Mouse (Mus musculus) gastrocnemius, postnatal 4 days (tissue): Measurements from ENCODE around the gene Polh. TPM values are rescaled to one million over a fixed set of nuclear protein-coding genes. Genes with fewer than 3 reads are reported as not detected.

Experiments used
- DNase-seq, 2 experiments: peaks; one replicate each; pipeline ENCODE4 v3.0.0; 2021 to 2022; ENCODE audit warnings: low spot score in 2 of 2, mixed read lengths in 2 of 2
- microRNA-seq: library from miRNA; unstranded; fragments of <30 nt; microRNA quantifications from one replicate; pipeline ENCODE4 v1.2.0, GENCODE M21; 2021
- total RNA-seq, 2 experiments: library from RNA; stranded (reverse); gene quantifications; 2 replicates each; pipeline ENCODE4 v1.2.3; 2021

Polh gene
- total RNA-seq, 2 experiments from 2014 or later, result 19.6 to 20.2 TPM

GRCm38 (mm10) chr17:46138563-46139236, 63.7 kb downstream of the Polh start:
- no peak for DNase-seq

- no peak for DNase-seq
Observed at GRCm38 (mm10) chr17:46132862-46133261, 69.6 kb downstream of the Polh start.

GRCm38 (mm10) chr17:46132058-46132718, 70.3 kb downstream of the Polh start:
- peak; percentile 67 to 77 for DNase-seq

DNA sequence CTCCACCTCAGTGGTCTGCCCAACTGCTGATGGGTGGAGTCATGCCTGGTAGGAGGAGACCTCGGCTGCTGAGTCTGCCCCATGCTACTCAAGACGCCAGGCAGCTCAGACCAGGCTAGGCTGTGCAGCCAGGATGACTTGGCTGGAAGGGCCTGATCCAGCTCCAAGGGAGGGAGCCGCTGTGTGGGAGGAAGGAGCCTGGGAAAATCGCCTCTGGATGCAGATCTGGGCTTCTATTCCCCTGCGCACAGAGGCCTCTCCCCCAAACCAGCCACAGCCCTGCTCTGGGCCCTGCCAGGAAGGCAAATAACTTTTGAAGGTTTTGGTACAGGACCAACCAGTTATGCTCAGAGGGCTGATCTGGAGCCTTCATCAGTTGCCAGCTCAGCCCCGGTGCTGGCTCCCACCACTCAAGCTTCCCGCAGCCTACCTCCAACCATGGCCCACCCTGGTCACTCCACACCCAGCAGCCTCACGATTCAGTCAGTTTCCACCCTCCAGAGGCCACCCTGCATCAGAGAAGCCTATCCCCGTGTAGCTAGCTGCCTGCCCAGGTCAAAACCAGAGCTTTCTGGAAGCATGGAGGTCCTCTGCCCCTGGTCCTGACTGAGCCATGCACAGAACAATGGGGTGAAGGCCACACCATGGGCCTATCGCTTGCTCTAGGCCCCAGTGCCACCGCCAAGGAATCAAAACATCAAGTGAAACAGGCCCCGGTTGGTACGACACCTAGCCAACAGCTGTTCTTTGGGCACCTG, 72.5 kb downstream of the Polh start:
- DNase-seq, result peak; percentile 42 to 68

GRCm38 (mm10) chr17:46127814-46128493, 74.5 kb downstream of the Polh start:
- no peak for DNase-seq

GRCm38 (mm10) chr17:46126608-46127007, 75.8 kb downstream of the Polh start:
- DNase-seq, result no peak

GRCm38 (mm10) chr17:46123953-46124700, 78.3 kb downstream of the Polh start:
- DNase-seq, result no peak

GRCm38 (mm10) chr17:46123285-46123684, 79.2 kb downstream of the Polh start:
- DNase-seq, result no peak

DNA sequence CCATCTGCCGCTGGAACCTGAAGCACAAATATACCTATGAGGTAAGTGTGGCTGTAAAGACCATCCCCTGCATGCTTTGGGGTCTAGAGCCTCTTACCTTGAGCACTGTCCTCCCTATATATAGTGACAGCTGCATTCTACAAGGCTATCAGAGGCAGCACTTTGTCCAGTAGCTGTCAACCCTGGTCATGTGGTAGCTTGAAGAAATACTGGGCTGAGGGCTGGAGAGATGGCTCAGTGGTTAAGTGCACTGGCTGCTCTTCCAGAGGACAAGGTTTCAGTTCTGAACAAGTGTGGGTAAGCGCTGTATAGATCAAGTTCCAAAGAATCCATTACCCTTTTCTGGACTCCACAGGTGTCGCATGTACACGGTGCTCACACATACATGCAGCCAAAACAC, 79.7 kb downstream of the Polh start:
- no peak for DNase-seq

Small RNA genes lying within 50 kb of the gene (microRNA-seq; reads per million reads assigned to microRNA genes)
- gene Mir693, result not detected

Other genes with a start within 250 kb of the Polh start
- 100 to 1,000 TPM in 1 of 2 experiments, 10 to 100 TPM in 1; 97.0 to 100 TPM for gene Vegfa, start 170.3 kb downstream of the Polh start, total RNA-seq
- 10 to 100 TPM; 65.9 to 69.3 TPM for gene Mrps18a, start 91.7 kb downstream of the Polh start, total RNA-seq
- 1 to 10 TPM; 1.1 to 1.4 TPM for gene Rsph9, start 58.4 kb downstream of the Polh start, total RNA-seq
- 10 to 100 TPM; 15.7 to 17.6 TPM for gene Mad2l1bp, start 49.1 kb downstream of the Polh start, total RNA-seq
- 10 to 100 TPM; 70.2 to 77.6 TPM for gene Gtpbp2, start 41.6 kb downstream of the Polh start, total RNA-seq
- gene Xpo5, start 137 bp upstream of the Polh start, total RNA-seq, result 10 to 100 TPM; 23.0 to 26.8 TPM
- gene Polr1c, start 45.4 kb upstream of the Polh start, total RNA-seq, result 10 to 100 TPM; 35.1 to 35.6 TPM
- 10 to 100 TPM; 76.8 to 81.5 TPM for gene Yipf3, start 45.4 kb upstream of the Polh start, total RNA-seq
- gene Lrrc73, start 50.9 kb upstream of the Polh start, total RNA-seq, result 1 to 10 TPM in 1 of 2 experiments, under 1 TPM in 1; 0.73 to 1.1 TPM
- gene Tjap1, start 80.4 kb upstream of the Polh start, total RNA-seq, result 10 to 100 TPM; 79.8 to 90.9 TPM
- 1 to 10 TPM; 1.2 to 1.5 TPM for gene Dlk2, start 94.8 kb upstream of the Polh start, total RNA-seq
- 1 to 10 TPM; 5.3 to 5.4 TPM for gene Abcc10, start 125.7 kb upstream of the Polh start, total RNA-seq
- 10 to 100 TPM; 33.9 to 35.0 TPM for gene Zfp318, start 181.1 kb upstream of the Polh start, total RNA-seq
- 1 to 10 TPM; 3.7 to 4.8 TPM for gene Crip3, start 226.3 kb upstream of the Polh start, total RNA-seq
- gene Slc22a7, start 235.8 kb upstream of the Polh start, total RNA-seq, result under 1 TPM in 1 of 2 experiments, not detected in 1; 0.21 TPM